Mouse (Mus musculus) neural tube, embryonic 11.5 days (tissue): ENCODE data around the gene Gpr45. TPM values are rescaled to one million over a fixed set of nuclear protein-coding genes. Genes with fewer than 3 reads are reported as not detected.

ENCODE experiments used
- ATAC-seq: fragments of 200-750 bp; cut with Nextera tagmentation; 2 replicates; pipeline ENCODE4 v1.8.0; 2017; ENCODE audit warnings: moderate number of reproducible peaks, mild to moderate bottlenecking, moderate TSS enrichment, moderate library complexity; ENCODE audit not compliant: insufficient read depth, low FRiP score, low TSS enrichment
- DNase-seq: peaks from one replicate; pipeline ENCODE4 v3.0.0-alpha.2; 2015; ENCODE audit warnings: low spot score
- H3K27ac ChIP-seq: fragments of 300-500 bp; sonication (generic); 2 replicates; pipeline ENCODE4 v1.5.1; 2014; ENCODE audit warnings: low read depth, mild to moderate bottlenecking, low read length
- H3K27me3 ChIP-seq: fragments of 300-500 bp; sonication (generic); 2 replicates; pipeline ENCODE4 v1.6.1; 2014; ENCODE audit warnings: mild to moderate bottlenecking, low read length, mixed read lengths; ENCODE audit not compliant: control insufficient read depth, insufficient read depth
- H3K36me3 ChIP-seq: fragments of 300-500 bp; sonication (generic); 2 replicates; pipeline ENCODE4 v1.6.1; 2014; ENCODE audit warnings: mild to moderate bottlenecking, low read length, moderate library complexity, mixed read lengths; ENCODE audit not compliant: control insufficient read depth, insufficient read depth
- H3K4me1 ChIP-seq: fragments of 300-500 bp; sonication (generic); 2 replicates; pipeline ENCODE4 v1.6.1; 2014; ENCODE audit warnings: low read length, mixed read lengths; ENCODE audit not compliant: control insufficient read depth, insufficient read depth
- H3K4me2 ChIP-seq: fragments of 300-500 bp; sonication (generic); 2 replicates; pipeline ENCODE4 v1.6.1; 2014; ENCODE audit warnings: low read depth, mild to moderate bottlenecking, moderate library complexity
- H3K4me3 ChIP-seq: fragments of 300-500 bp; sonication (generic); 2 replicates; pipeline ENCODE4 v1.5.1; 2014; ENCODE audit warnings: low read depth, low read length
- H3K9ac ChIP-seq: fragments of 300-500 bp; sonication (generic); 2 replicates; pipeline ENCODE4 v1.6.1; 2014; ENCODE audit warnings: mild to moderate bottlenecking, low read length
- H3K9me3 ChIP-seq: fragments of 300-500 bp; sonication (generic); 2 replicates; pipeline ENCODE4 v1.6.1; 2016; ENCODE audit warnings: low read length; ENCODE audit not compliant: control insufficient read depth
- WGBS: fragments of 180-500 bp; shearing (Covaris S2); extraction: QIAGEN DNeasy Blood & Tissue Kit; methylation state at CpG from one replicate; pipeline ENCODE4 v1.1.7; 2014; 5-methylcytosine and 5-hydroxymethylcytosine counted together
- polyA plus RNA-seq: library from polyadenylated mRNA; unstranded; fragments of >200 nt; fragmentation: Nextera tagmentation; extraction: Ambion mirVana; gene quantifications from 2 replicates; pipeline ENCODE4 v1.2.1, GENCODE M21; 2014

Gpr45 gene
- 11.2 and 11.5 TPM in 2 replicates for polyA plus RNA-seq

DNA sequence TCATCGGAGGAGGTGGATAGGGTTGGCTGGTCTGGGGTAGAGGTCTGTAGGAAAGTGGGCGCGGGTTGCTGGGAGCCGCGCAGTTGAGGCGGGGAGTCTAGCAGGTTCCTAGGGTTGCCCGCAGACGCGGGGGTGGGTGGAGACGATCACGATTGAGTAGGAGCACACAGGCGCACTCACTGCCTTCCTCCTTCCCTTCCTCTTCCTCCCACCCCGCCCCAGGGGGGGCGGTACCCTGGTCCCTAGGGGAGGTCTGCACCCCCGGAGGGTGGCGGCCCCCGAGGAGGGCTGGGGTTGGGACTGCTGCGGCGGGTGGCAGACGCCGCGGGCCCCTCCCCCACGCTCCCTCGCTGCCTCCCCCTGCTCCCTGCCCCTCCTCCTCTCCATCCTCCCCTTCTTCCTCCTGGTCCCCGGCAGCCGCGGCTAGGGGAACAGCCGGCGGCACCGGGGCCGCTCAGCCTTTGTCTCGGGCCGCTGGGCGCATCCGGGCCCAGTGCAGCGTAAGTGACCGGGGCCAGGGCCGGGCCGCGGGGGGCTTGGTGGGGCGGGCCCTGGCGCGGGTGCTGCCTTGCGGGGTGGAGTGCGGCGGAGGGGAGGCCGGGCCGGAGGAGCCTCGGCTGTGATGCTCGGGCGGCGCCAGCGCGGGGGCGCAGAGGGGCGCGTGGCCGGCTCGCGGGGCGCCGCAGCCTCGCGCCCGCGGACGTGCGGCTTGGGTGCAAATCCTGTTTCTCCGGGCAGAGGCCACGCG, at the start of gene Gpr45:
Gene Gpr45, plus strand, starts transcription at position 139 of the 748 bp plus-strand sequence.
- H3K9me3 ChIP-seq: no peaks in the 10 kb centered on the region
- ATAC-seq: peak; percentile 90
- under 1% methylated on average over 55 of the region's 71 CpGs for WGBS

DNA sequence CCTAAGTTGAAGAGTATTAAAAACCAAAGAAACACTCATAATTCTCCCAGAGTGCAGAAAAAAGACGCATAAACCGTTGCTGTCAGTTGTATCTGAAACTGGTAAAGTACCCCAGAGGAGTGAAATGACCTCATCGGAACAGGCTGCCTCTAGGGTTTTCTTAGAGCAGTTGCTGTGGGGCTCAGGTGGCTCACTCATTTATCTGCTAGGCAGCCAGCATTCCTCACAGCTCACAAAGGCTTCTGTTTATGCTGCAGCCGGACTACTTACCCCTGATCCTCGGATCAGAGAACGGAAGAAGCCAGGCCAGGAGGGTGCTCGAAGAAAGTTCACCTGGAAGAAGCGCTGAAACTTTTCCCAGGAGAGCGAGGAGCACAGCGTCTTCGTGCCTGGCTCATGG, 47.5 kb upstream of the Gpr45 start:
- peaks cover 3% of the 10 kb centered on the region for H3K36me3 ChIP-seq
- H3K27me3 ChIP-seq: no peaks in the 10 kb centered on the region
- 91% methylated on average over 11 of the region's 11 CpGs for WGBS
- no peaks in the 10 kb centered on the region for H3K4me1 ChIP-seq
- H3K9me3 ChIP-seq: no peaks in the 10 kb centered on the region
- no peak overlapping the region for H3K9ac ChIP-seq
- H3K4me2 ChIP-seq: no peak overlapping the region
- ATAC-seq (no peak), DNase-seq (peak; percentile 19)
- no peak overlapping the region for H3K4me3 ChIP-seq
- H3K27ac ChIP-seq: no peak overlapping the region

More for the DNA sequence above, at the start of gene Gpr45:
- Histone ChIP-seq H3K4me3 (peak within 1 kb of the TSS; percentile 76), H3K4me1 (no peaks in the 10 kb centered on the region), H3K36me3 (no peaks in the 10 kb centered on the region), H3K27me3 (no peaks in the 10 kb centered on the region), H3K4me2 (peak within 1 kb of the TSS; percentile 80), H3K27ac (peak within 1 kb of the TSS; percentile 75), H3K9ac (peak within 1 kb of the TSS; percentile 97)
- DNase-seq: peak; percentile 81

DNA sequence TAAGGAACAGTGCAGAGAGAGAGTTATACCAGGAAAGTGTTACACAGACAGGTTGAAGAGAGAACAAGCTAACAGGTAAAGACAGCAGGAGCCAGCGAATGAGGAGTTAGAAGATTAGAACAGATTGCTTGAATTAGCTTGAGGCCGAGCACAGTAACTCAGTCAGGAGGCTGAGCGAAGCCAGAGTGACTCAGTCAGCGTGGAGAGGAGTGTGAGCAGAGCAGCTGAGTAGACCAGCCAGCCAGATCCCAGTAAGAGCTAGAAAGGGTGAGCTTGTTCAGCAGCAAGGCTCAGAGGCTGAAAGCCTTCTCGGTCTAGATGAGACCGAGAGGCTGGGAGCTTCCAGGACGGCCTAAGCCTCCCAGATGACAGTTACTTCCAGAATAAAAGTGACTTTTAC, 46.0 kb upstream of the Gpr45 start:
- no peak for DNase-seq
- no peak for ATAC-seq
- Histone ChIP-seq H3K27ac (no peak overlapping the region), H3K36me3 (no peaks in the 10 kb centered on the region; the same call in 1 of the 2 replicates), H3K4me1 (no peaks in the 10 kb centered on the region), H3K9me3 (no peaks in the 10 kb centered on the region), H3K4me3 (no peak overlapping the region), H3K27me3 (no peaks in the 10 kb centered on the region), H3K9ac (no peak overlapping the region), H3K4me2 (no peak overlapping the region)
- 83% methylated on average over 7 of the region's 7 CpGs for WGBS

DNA sequence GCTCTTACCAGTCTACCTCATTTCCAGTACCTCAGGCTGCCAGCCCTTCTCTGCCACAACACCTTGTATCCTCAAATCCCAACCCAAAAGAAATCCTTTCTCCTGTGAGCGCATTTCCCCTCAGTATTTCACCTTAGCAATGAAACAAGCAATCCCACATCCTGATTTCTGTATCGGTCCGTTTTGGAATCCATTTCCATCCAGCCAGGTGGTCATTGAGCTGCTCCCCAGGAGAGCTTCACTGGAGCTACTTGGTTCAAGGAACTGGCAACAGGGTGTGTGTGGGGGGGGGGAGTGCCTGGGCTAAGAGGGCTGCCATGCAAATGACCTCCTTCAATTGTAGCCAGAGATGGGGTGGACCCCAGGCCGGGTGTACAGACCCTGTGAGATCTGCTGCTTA, 45.5 kb upstream of the Gpr45 start:
- ATAC-seq: no peak
- Histone ChIP-seq H3K4me1 (no peaks in the 10 kb centered on the region), H3K27me3 (no peaks in the 10 kb centered on the region), H3K27ac (no peak overlapping the region), H3K36me3 (no peaks in the 10 kb centered on the region; the same call in 1 of the 2 replicates), H3K4me3 (no peak overlapping the region), H3K9me3 (no peaks in the 10 kb centered on the region), H3K9ac (no peak overlapping the region), H3K4me2 (no peak overlapping the region)
- whole genome bisulfite sequencing: 54% methylated on average over 4 of the region's 4 CpGs
- DNase-seq: no peak

DNA sequence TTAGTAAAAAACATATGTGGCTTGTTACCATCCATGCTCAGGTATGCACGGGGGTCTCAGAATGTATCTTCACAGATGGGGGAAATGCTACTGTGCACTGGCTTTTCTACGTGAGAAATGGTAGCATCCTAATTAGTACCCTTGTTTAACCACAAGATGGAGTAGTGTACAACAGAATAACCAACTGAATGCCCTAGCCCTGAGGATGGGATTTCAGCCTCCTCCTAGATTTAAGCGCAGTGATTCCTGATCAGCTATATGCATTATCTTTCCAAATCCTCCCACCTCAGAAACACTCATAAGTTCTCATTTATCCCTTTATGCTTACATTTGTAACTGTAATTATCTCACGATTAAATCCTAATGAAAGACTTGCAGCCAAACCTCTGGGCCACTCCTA, 37.6 kb upstream of the Gpr45 start:
- Histone ChIP-seq H3K9me3 (no peaks in the 10 kb centered on the region), H3K4me2 (no peak overlapping the region), H3K36me3 (no peaks in the 10 kb centered on the region), H3K4me3 (no peak overlapping the region), H3K27me3 (no peaks in the 10 kb centered on the region), H3K4me1 (no peaks in the 10 kb centered on the region), H3K27ac (no peak overlapping the region), H3K9ac (no peak overlapping the region)
- peak; percentile 15 for DNase-seq
- 17% methylated on average over 4 of the region's 4 CpGs for WGBS
- peak; percentile 67; the same call in 1 of the 2 replicates for ATAC-seq

DNA sequence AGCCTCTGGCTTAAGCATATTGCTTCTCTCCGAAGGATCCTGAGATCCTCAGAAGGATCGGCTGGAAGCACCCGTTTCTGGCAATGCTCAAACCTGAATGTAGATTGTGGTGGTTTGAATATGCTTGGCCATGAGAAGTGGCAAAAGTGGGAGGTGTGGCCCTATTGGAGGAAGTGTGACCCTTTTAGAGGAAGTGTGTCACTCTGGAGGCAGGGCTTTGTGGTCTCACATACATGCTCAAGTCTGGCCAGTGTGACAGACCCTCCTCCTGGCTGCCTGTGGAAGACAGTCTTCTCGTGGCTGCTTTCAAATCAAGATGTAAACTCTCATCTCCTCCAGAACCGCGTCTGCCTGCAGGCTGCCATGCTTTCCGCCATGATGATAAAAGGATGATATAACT, 36.0 kb upstream of the Gpr45 start:
- Histone ChIP-seq H3K27me3 (no peaks in the 10 kb centered on the region), H3K4me2 (no peak overlapping the region), H3K27ac (no peak overlapping the region), H3K4me1 (no peaks in the 10 kb centered on the region), H3K9ac (no peak overlapping the region), H3K4me3 (no peak overlapping the region), H3K9me3 (no peaks in the 10 kb centered on the region), H3K36me3 (no peaks in the 10 kb centered on the region)
- 87% methylated on average over 7 of the region's 7 CpGs for WGBS
- ATAC-seq: no peak
- no peak for DNase-seq

DNA sequence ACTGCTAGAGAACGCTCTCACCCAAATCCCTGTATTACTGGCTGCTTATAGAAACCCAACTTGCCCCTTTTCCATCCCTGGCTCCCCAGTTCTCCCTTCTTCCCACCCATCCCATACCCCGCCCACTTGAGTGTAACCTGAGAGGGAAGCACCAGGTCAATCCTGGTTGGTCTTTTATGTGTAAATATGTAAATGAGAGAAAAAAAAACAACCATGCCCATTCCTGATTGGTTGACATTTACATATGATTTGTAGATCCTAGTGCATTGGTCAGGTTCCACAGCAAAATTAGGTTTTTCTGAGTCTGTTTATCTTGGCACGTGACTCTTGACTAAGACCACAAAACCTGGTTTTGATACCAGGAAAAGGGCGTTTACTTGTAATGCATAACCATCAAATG, 34.8 kb upstream of the Gpr45 start:
- Histone ChIP-seq H3K27ac (no peak overlapping the region), H3K9me3 (no peaks in the 10 kb centered on the region), H3K36me3 (no peaks in the 10 kb centered on the region), H3K4me3 (no peak overlapping the region), H3K9ac (no peak overlapping the region), H3K4me1 (no peaks in the 10 kb centered on the region), H3K4me2 (no peak overlapping the region), H3K27me3 (no peaks in the 10 kb centered on the region)
- WGBS: 8% methylated on average over 4 of the region's 4 CpGs
- ATAC-seq: peak; percentile 35; the same call in 1 of the 2 replicates
- DNase-seq: peak; percentile 52

DNA sequence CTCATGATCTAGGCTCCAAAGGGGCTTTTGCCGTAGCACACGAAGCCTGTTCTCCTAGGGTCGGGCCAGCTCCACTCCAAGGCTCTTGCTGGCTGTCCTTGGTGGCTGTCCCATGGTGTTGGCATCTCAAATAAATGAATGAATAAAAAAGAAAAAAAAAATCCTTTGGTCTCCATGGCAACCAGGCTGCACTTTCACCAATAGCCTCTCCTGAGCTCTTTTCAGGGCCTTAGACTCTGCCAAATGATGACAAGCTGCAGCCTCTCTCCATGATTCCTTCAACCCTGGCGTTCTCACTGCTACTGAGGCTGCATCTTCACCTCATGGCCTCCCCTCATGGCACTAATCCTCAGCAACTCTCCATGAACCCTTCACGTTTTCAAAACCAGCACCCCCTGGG, 28.7 kb upstream of the Gpr45 start:
- Histone ChIP-seq H3K4me3 (no peak overlapping the region), H3K9me3 (no peaks in the 10 kb centered on the region), H3K36me3 (no peaks in the 10 kb centered on the region), H3K27ac (no peak overlapping the region), H3K4me1 (no peaks in the 10 kb centered on the region), H3K9ac (no peak overlapping the region), H3K27me3 (no peaks in the 10 kb centered on the region), H3K4me2 (no peak overlapping the region)
- DNase-seq (no peak), ATAC-seq (no peak)
- 61% methylated on average over 5 of the region's 5 CpGs for WGBS

DNA sequence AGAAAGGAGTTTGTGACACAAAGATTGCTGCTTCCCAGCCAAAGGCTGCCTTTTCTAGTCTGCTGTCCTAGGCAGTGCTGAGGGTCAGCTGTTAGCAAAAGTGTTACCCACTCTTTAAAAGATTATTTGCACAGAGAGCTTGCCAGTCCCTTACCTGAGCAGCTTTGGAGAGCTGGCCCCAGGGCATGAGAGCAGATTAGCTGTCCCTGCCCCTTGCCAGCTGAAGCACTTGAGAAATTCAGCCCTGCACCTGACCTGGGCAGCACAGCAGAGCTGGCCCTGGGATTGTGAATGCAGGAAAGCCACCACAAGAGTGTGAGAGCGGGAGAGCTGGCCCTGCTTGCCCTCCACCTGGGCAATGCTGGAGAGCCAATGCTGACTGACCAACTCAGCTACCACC, 19.1 kb upstream of the Gpr45 start:
- no peak overlapping the region for H3K27ac ChIP-seq
- ATAC-seq (no peak), DNase-seq (no peak)
- no peaks in the 10 kb centered on the region for H3K4me1 ChIP-seq
- no peaks in the 10 kb centered on the region for H3K27me3 ChIP-seq
- H3K36me3 ChIP-seq: no peaks in the 10 kb centered on the region
- no peaks in the 10 kb centered on the region for H3K9me3 ChIP-seq
- no peak overlapping the region for H3K9ac ChIP-seq
- H3K4me3 ChIP-seq: no peak overlapping the region
- no peak overlapping the region for H3K4me2 ChIP-seq
- WGBS: 94% methylated on average over 1 of the region's 1 CpGs
